Mouse (Mus musculus) liver, embryonic 11.5 days (tissue): ENCODE results near the gene Zfp770. TPM values are rescaled to one million over a fixed set of nuclear protein-coding genes. Genes with fewer than 3 reads are reported as not detected.
"Not testable (repeated sequence)": the region's sequence is repeated elsewhere in the genome, so short reads cannot be mapped to it uniquely, and the experiment has no call there.

Experiments
- ATAC-seq: fragments of 200-750 bp; cut with Nextera tagmentation; replicated peaks from 2 replicates; pipeline ENCODE4 v1.8.0; 2017; ENCODE audit warnings: moderate number of reproducible peaks, mild to moderate bottlenecking, moderate TSS enrichment, moderate library complexity; ENCODE audit not compliant: low FRiP score
- DNase-seq: peaks from one replicate; pipeline ENCODE4 v3.0.0-alpha.2; 2017; ENCODE audit warnings: low spot score
- H3K27ac ChIP-seq: fragments of 300-500 bp; sonication (generic); 2 replicates; pipeline ENCODE4 v1.5.1; 2014; ENCODE audit warnings: mild to moderate bottlenecking, low read depth, low read length, control low read depth
- H3K27me3 ChIP-seq: fragments of 300-500 bp; sonication (generic); replicated peaks from 2 replicates; pipeline ENCODE4 v1.6.1; 2014; ENCODE audit warnings: low read length, mixed read lengths; ENCODE audit not compliant: control insufficient read depth, insufficient read depth
- H3K36me3 ChIP-seq: fragments of 300-500 bp; sonication (generic); 2 replicates; pipeline ENCODE4 v1.6.1; 2014; ENCODE audit warnings: mild to moderate bottlenecking, low read length, moderate library complexity, mixed read lengths; ENCODE audit not compliant: control insufficient read depth, insufficient read depth
- H3K4me1 ChIP-seq: fragments of 300-500 bp; sonication (generic); replicated peaks from 2 replicates; pipeline ENCODE4 v1.6.1; 2014; ENCODE audit warnings: low read length, mixed read lengths; ENCODE audit not compliant: control insufficient read depth, insufficient read depth
- H3K4me2 ChIP-seq: fragments of 300-500 bp; sonication (generic); 2 replicates; pipeline ENCODE4 v1.6.1; 2014; ENCODE audit warnings: mild to moderate bottlenecking, control low read depth, moderate library complexity
- H3K4me3 ChIP-seq: fragments of 300-500 bp; sonication (generic); 2 replicates; pipeline ENCODE4 v1.5.1; 2014; ENCODE audit warnings: low read depth, low read length, control low read depth
- H3K9ac ChIP-seq: fragments of 300-500 bp; sonication (generic); 2 replicates; pipeline ENCODE4 v1.6.1; 2014; ENCODE audit warnings: low read depth, low read length, control low read depth
- H3K9me3 ChIP-seq: fragments of 300-500 bp; sonication (generic); 2 replicates; pipeline ENCODE4 v1.6.1; 2016; ENCODE audit warnings: low read length, inconsistent platforms, mixed read lengths; ENCODE audit not compliant: control insufficient read depth
- WGBS: fragments of 180-500 bp; shearing (Covaris S2); extraction: QIAGEN DNeasy Blood & Tissue Kit; methylation state at CpG from one replicate; pipeline ENCODE4 v1.1.7; 2014; 5-methylcytosine and 5-hydroxymethylcytosine counted together
- polyA plus RNA-seq: library from polyadenylated mRNA; unstranded; fragments of >200 nt; fragmentation: Nextera tagmentation; extraction: Ambion mirVana; gene quantifications from 2 replicates; pipeline ENCODE4 v1.2.1, GENCODE M21; 2014

The Zfp770 gene
- polyA plus RNA-seq, 1 experiment from 2014 or later: 4.9 TPM

GRCm38 (mm10) chr2:114196421-114196820 lies 4.8 kb downstream of the Zfp770 start:
- DNase-seq (no peak), ATAC-seq (no peak)
- H3K4me1 ChIP-seq: peaks cover 7% of the 10 kb centered on the region; the same call in 1 of the 2 replicates
- no peaks in the 10 kb centered on the region for H3K27me3 ChIP-seq
- H3K27ac ChIP-seq: no peak overlapping the region
- H3K9me3 ChIP-seq: no peaks in the 10 kb centered on the region
- no peak overlapping the region for H3K4me2 ChIP-seq
- WGBS: 93% methylated on average over 5 of the region's 5 CpGs
- H3K9ac ChIP-seq: no peak overlapping the region
- no peak overlapping the region for H3K4me3 ChIP-seq
- H3K36me3 ChIP-seq: peaks cover 9% of the 10 kb centered on the region; the same call in 1 of the 2 replicates

GRCm38 (mm10) chr2:114186924-114187323 lies 14.3 kb downstream of the Zfp770 start, which contains the start of gene Aqr:
Gene Aqr (minus strand): TSS chr2:114187024.
- H3K4me2 ChIP-seq: not testable (repeated sequence)
- WGBS: 67% methylated on average over 1 of the region's 6 CpGs

GRCm38 (mm10) chr2:114177802-114178733 lies 23.2 kb downstream of the Zfp770 start:
- H3K4me1 ChIP-seq: 0 out of 2 replicates have a peak, but pooled peaks cover 4% of the 10 kb centered on the region
- ATAC-seq (no peak), DNase-seq (no peak)
- H3K27ac ChIP-seq: no peak overlapping the region
- no peak overlapping the region for H3K4me3 ChIP-seq
- H3K9ac ChIP-seq: no peak overlapping the region
- no peaks in the 10 kb centered on the region for H3K27me3 ChIP-seq
- WGBS: 56% methylated on average over 4 of the region's 4 CpGs
- H3K36me3 ChIP-seq: no peaks in the 10 kb centered on the region
- no peaks in the 10 kb centered on the region for H3K9me3 ChIP-seq
- no peak overlapping the region for H3K4me2 ChIP-seq

More at GRCm38 (mm10) chr2:114186924-114187323, 14.3 kb downstream of the Zfp770 start, which contains the start of gene Aqr:
- not testable (repeated sequence) for H3K27ac ChIP-seq, H3K4me1 ChIP-seq, H3K27me3 ChIP-seq, H3K9ac ChIP-seq, H3K9me3 ChIP-seq, H3K36me3 ChIP-seq, DNase-seq, ATAC-seq, H3K4me3 ChIP-seq

GRCm38 (mm10) chr2:114174651-114175484 lies 26.4 kb downstream of the Zfp770 start:
- H3K27me3 ChIP-seq: no peaks in the 10 kb centered on the region
- no peak overlapping the region for H3K27ac ChIP-seq
- H3K4me2 ChIP-seq: peak overlapping the region; percentile 89
- H3K4me1 ChIP-seq: 0 out of 2 replicates have a peak, but pooled peaks cover 7% of the 10 kb centered on the region
- ATAC-seq: peak; percentile 89
- DNase-seq: peak; percentile 66
- WGBS: under 1% methylated on average over 44 of the region's 44 CpGs
- H3K36me3 ChIP-seq: peaks cover 10% of the 10 kb centered on the region; the same call in 1 of the 2 replicates
- peak overlapping the region; percentile 75 for H3K4me3 ChIP-seq
- H3K9ac ChIP-seq: peak overlapping the region; percentile 87
- no peaks in the 10 kb centered on the region for H3K9me3 ChIP-seq

GRCm38 (mm10) chr2:114173248-114173647 lies 28.0 kb downstream of the Zfp770 start:
- Histone ChIP-seq H3K9ac (no peak overlapping the region), H3K27me3 (no peaks in the 10 kb centered on the region), H3K9me3 (no peaks in the 10 kb centered on the region), H3K36me3 (peaks cover 10% of the 10 kb centered on the region; the same call in 1 of the 2 replicates), H3K27ac (no peak overlapping the region), H3K4me1 (0 out of 2 replicates have a peak, but pooled peaks cover 7% of the 10 kb centered on the region), H3K4me3 (peak overlapping the region; percentile 75; the same call in 1 of the 2 replicates), H3K4me2 (peak overlapping the region; percentile 89)
- ATAC-seq: peak; percentile 76
- no peak for DNase-seq

- no peaks in the 10 kb centered on the region for H3K27me3 ChIP-seq
- H3K27ac ChIP-seq: no peak overlapping the region
- ATAC-seq: no peak
- H3K4me2 ChIP-seq: no peak overlapping the region
- no peaks in the 10 kb centered on the region for H3K9me3 ChIP-seq
- peaks cover 22% of the 10 kb centered on the region for H3K36me3 ChIP-seq
- DNase-seq: no peak
- H3K4me1 ChIP-seq: 0 out of 2 replicates have a peak, but pooled peaks cover 3% of the 10 kb centered on the region
- no peak overlapping the region for H3K4me3 ChIP-seq
- H3K9ac ChIP-seq: no peak overlapping the region
Observed at GRCm38 (mm10) chr2:114167837-114168236, 33.4 kb downstream of the Zfp770 start.

GRCm38 (mm10) chr2:114161978-114162377 lies 39.3 kb downstream of the Zfp770 start:
- no peak overlapping the region for H3K4me3 ChIP-seq
- no peaks in the 10 kb centered on the region for H3K27me3 ChIP-seq
- ATAC-seq (no peak), DNase-seq (no peak)
- no peaks in the 10 kb centered on the region for H3K9me3 ChIP-seq
- 89% methylated on average over 1 of the region's 1 CpGs for WGBS
- H3K27ac ChIP-seq: no peak overlapping the region
- no peak overlapping the region for H3K4me2 ChIP-seq
- peaks cover 2% of the 10 kb centered on the region for H3K4me1 ChIP-seq
- no peak overlapping the region for H3K9ac ChIP-seq
- H3K36me3 ChIP-seq: peaks cover 31% of the 10 kb centered on the region

- ATAC-seq (peak; percentile 76), DNase-seq (no peak)
- H3K27me3 ChIP-seq: no peaks in the 10 kb centered on the region
- H3K9ac ChIP-seq: no peak overlapping the region
- H3K9me3 ChIP-seq: no peaks in the 10 kb centered on the region
- H3K4me1 ChIP-seq: peaks cover 4% of the 10 kb centered on the region
- peaks cover 32% of the 10 kb centered on the region for H3K36me3 ChIP-seq
- H3K4me3 ChIP-seq: no peak overlapping the region
- no peak overlapping the region for H3K27ac ChIP-seq
- WGBS: 52% methylated on average over 4 of the region's 4 CpGs
- H3K4me2 ChIP-seq: no peak overlapping the region
Observed at GRCm38 (mm10) chr2:114157345-114157744, 43.9 kb downstream of the Zfp770 start.
